Mouse (Mus musculus) ES-Bruce4 (cell line): ENCODE results near the gene Atxn7l1.

ENCODE experiments used
- CTCF ChIP-seq: IDR thresholded peaks from one replicate; pipeline ENCODE4 v1.8.1; 2011; ENCODE audit warnings: low read depth, low read length
- EP300 ChIP-seq: IDR thresholded peaks from 2 replicates; pipeline ENCODE4 v1.6.1; 2011; ENCODE audit warnings: low read depth, low read length; ENCODE audit not compliant: insufficient read depth

- no peak for TF ChIP-seq EP300
- no peak for TF ChIP-seq CTCF
These were observed 168.3 kb downstream of the Atxn7l1 start for GRCm38 (mm10) chr12:33315804-33316203.
